Mouse (Mus musculus) embryonic facial prominence, embryonic 15.5 days (tissue): Measurements from ENCODE around the gene Dock4. TPM values are rescaled to one million over a fixed set of nuclear protein-coding genes. Genes with fewer than 3 reads are reported as not detected.
A peak's percentile ranks its signal among the peaks of the same experiment; 100 is the strongest.

Experiments used
- ATAC-seq: fragments of 200-750 bp; cut with Nextera tagmentation; 2 replicates; pipeline ENCODE4 v1.8.0; 2017; ENCODE audit warnings: low read depth, moderate TSS enrichment; ENCODE audit not compliant: insufficient number of reproducible peaks, low FRiP score, low TSS enrichment
- H3K27ac ChIP-seq: fragments of 300-500 bp; sonication (generic); replicated peaks from 2 replicates; pipeline ENCODE4 v1.5.1; 2015; ENCODE audit warnings: mild to moderate bottlenecking, inconsistent platforms
- H3K27me3 ChIP-seq: fragments of 300-500 bp; sonication (generic); 2 replicates; pipeline ENCODE4 v1.6.1; 2015; ENCODE audit warnings: inconsistent platforms
- H3K36me3 ChIP-seq: fragments of 300-500 bp; sonication (generic); 2 replicates; pipeline ENCODE4 v1.6.1; 2015; ENCODE audit warnings: mild to moderate bottlenecking, inconsistent platforms
- H3K4me1 ChIP-seq: fragments of 300-500 bp; sonication (generic); 2 replicates; pipeline ENCODE4 v1.6.1; 2015; ENCODE audit warnings: inconsistent platforms
- H3K4me2 ChIP-seq: fragments of 300-500 bp; sonication (generic); replicated peaks from 2 replicates; pipeline ENCODE4 v1.6.1; 2015; ENCODE audit warnings: mild to moderate bottlenecking, inconsistent platforms
- H3K4me3 ChIP-seq: fragments of 300-500 bp; sonication (generic); replicated peaks from 2 replicates; pipeline ENCODE4 v1.5.1; 2015; ENCODE audit warnings: mild to moderate bottlenecking, inconsistent platforms
- H3K9ac ChIP-seq: fragments of 300-500 bp; sonication (generic); 2 replicates; pipeline ENCODE4 v1.6.1; 2015; ENCODE audit warnings: inconsistent platforms
- H3K9me3 ChIP-seq: fragments of 300-500 bp; sonication (generic); replicated peaks from 2 replicates; pipeline ENCODE4 v1.6.1; 2016; ENCODE audit warnings: inconsistent platforms
- WGBS: fragments of 180-500 bp; shearing (Covaris S2); methylation state at CpG from one replicate; pipeline ENCODE4 v1.1.7; 2015; 5-methylcytosine and 5-hydroxymethylcytosine counted together
- polyA plus RNA-seq: library from polyadenylated mRNA; unstranded; fragments of >200 nt; fragmentation: Nextera tagmentation; extraction: Ambion mirVana; gene quantifications from 2 replicates; pipeline ENCODE4 v1.2.1, GENCODE M21; 2015

The Dock4 gene
- polyA plus RNA-seq, 1 experiment from 2014 or later = 12.9 TPM

GRCm38 (mm10) chr12:40434101-40434500 lies 11.7 kb upstream of the Dock4 start:
- Histone ChIP-seq H3K9me3 (no peaks in the 10 kb centered on the region), H3K4me3 (no peak overlapping the region), H3K27me3 (no peaks in the 10 kb centered on the region), H3K36me3 (no peaks in the 10 kb centered on the region), H3K4me1 (peaks cover 15% of the 10 kb centered on the region), H3K27ac (no peak overlapping the region), H3K4me2 (no peak overlapping the region), H3K9ac (no peak overlapping the region)
- 44% methylated on average over 3 of the region's 3 CpGs for WGBS
- no peak for ATAC-seq

DNA sequence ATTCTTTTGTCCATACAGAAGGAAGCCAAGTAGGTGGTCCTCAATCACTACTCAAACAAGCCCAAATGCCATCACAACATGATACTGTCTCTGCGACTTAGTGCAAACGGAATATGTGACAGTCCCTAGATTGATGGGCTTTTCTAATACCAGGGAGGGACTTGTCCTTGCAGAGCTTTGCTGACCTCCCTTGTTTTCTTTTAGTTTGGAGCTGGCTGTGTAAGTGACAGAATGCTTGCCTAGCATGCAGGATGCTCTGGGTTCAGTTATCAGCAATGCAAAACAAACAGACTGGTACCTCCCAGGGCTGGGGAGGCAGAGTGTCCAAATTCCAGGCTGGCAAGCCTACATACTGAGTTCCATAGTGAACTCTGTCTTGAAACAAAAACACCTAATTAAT lies 7.7 kb upstream of the Dock4 start:
- Histone ChIP-seq H3K4me2 (no peak overlapping the region), H3K9me3 (no peaks in the 10 kb centered on the region), H3K4me3 (no peak overlapping the region), H3K4me1 (no peaks in the 10 kb centered on the region), H3K27ac (no peak overlapping the region), H3K27me3 (no peaks in the 10 kb centered on the region), H3K9ac (no peak overlapping the region), H3K36me3 (no peaks in the 10 kb centered on the region)
- ATAC-seq = no peak
- WGBS = 66% methylated on average over 2 of the region's 2 CpGs

- Histone ChIP-seq H3K4me2 (peak overlapping the region; percentile 86), H3K9ac (peak overlapping the region; percentile 45), H3K9me3 (no peaks in the 10 kb centered on the region), H3K27ac (peak overlapping the region; percentile 51; the same call in 1 of the 2 replicates), H3K4me3 (peak overlapping the region; percentile 89), H3K27me3 (no peaks in the 10 kb centered on the region), H3K36me3 (no peaks in the 10 kb centered on the region), H3K4me1 (peaks cover 19% of the 10 kb centered on the region; the same call in 1 of the 2 replicates)
- under 1% methylated on average over 16 of the region's 16 CpGs for WGBS
- ATAC-seq = peak; percentile 0; the same call in 1 of the 2 replicates
Measured at GRCm38 (mm10) chr12:40445206-40445605, 546 bp upstream of the Dock4 start.

DNA sequence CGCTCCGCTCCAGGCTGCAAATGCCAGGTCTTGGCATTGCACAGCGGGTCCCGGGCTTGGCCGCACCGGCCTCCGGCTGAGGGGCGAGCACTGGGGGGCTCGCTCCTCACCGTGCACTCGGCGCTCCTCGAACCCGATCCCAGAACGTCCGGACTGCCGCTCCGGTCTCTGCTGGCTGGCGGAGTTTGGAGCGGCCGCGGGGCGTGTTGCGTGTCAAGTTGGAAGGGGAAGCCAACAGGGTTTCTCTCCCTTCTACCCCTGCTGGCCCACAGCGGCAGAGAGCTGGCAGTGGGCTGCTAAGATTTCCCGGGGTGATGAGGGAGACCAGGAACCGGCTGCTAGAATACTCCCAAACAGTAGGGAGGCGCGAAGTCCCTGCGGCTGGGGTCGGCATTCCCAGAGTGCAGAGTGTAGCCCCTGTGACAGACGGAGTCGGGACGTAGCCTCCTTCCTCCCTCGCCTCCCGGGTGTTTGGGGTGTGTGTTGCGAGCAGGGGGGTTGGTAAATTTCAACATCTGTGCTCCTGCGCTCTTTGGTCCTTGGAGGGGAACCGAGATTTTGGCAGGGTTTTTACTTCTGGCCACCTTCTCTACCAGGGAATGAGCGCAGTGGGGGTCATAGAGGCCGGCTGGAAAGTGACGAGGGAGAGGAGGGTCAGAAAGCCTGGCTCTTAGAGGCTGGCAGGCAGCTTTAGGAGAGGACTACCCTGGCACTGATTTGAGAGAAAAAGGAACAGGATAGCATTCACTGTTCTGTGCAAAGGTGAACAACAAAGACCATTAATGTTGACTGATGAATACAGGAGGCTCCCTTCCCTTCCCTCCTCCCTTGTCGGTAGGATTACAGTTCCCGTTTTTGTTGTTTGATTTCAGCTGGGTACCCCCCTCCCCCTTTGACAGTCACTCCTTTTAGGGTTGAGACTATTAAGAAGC lies 964 bp downstream of the Dock4 start:
- no peaks in the 10 kb centered on the region for H3K9me3 ChIP-seq
- peak; percentile 26 for ATAC-seq
- H3K4me1 ChIP-seq = peaks cover 19% of the 10 kb centered on the region; the same call in 1 of the 2 replicates
- H3K4me3 ChIP-seq = peak overlapping the region; percentile 89
- peak overlapping the region; percentile 76 for H3K4me2 ChIP-seq
- H3K36me3 ChIP-seq = no peaks in the 10 kb centered on the region
- H3K27me3 ChIP-seq = no peaks in the 10 kb centered on the region
- H3K9ac ChIP-seq = peak overlapping the region; percentile 82
- peak overlapping the region; percentile 90 for H3K27ac ChIP-seq
- under 1% methylated on average over 44 of the region's 44 CpGs for WGBS

DNA sequence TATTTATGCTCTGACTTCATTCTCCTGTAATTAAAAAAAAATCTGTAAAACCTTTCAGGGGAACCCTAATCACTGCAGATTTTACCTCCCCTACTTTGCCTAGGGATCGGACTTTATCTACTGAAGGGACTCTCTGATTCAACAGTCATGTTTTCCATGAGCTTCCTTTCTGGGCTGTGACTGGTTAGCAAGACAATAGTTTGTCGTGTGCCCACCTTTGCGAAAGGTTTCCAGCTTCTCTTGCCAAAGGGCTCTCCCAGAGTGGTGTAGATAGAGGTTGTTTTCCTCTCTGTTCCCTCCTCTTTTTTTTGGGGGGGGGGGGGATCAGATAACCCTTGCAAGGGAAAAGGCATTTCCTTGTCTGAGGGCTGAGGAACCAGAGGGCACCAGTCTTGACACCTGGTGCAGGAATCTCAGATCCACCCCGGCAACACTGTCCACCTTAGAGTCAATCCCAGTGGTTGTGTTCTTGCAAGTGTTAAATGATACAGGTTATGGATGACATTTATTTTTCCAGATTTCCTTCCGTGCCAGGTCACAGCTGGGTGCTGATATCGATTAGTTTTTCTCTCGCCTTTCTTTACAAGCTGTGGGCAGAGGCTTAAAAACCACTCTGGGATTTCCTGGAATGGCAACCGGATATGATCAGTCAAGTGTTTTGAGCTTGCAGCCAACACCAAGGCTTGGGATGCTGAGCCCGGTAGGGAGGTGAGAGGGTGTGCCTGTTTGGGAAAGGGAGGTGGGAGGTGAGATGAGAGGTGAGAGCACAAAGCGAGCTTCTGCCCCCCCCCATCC lies 2.0 kb downstream of the Dock4 start:
- peaks cover 19% of the 10 kb centered on the region; the same call in 1 of the 2 replicates for H3K4me1 ChIP-seq
- no peak overlapping the region for H3K9ac ChIP-seq
- H3K27me3 ChIP-seq = no peaks in the 10 kb centered on the region
- no peak overlapping the region for H3K27ac ChIP-seq
- peak overlapping the region; percentile 89 for H3K4me3 ChIP-seq
- peak overlapping the region; percentile 76 for H3K4me2 ChIP-seq
- no peaks in the 10 kb centered on the region for H3K9me3 ChIP-seq
- no peaks in the 10 kb centered on the region for H3K36me3 ChIP-seq
- ATAC-seq = no peak
- 22% methylated on average over 10 of the region's 10 CpGs for WGBS

- Histone ChIP-seq H3K9me3 (no peaks in the 10 kb centered on the region), H3K36me3 (no peaks in the 10 kb centered on the region), H3K27me3 (no peaks in the 10 kb centered on the region), H3K4me2 (no peak overlapping the region), H3K4me3 (no peak overlapping the region), H3K27ac (no peak overlapping the region), H3K9ac (no peak overlapping the region), H3K4me1 (peaks cover 19% of the 10 kb centered on the region; the same call in 1 of the 2 replicates)
- no peak for ATAC-seq
- WGBS = 54% methylated on average over 9 of the region's 9 CpGs
Measured at GRCm38 (mm10) chr12:40449119-40449795, 3.5 kb downstream of the Dock4 start.

DNA sequence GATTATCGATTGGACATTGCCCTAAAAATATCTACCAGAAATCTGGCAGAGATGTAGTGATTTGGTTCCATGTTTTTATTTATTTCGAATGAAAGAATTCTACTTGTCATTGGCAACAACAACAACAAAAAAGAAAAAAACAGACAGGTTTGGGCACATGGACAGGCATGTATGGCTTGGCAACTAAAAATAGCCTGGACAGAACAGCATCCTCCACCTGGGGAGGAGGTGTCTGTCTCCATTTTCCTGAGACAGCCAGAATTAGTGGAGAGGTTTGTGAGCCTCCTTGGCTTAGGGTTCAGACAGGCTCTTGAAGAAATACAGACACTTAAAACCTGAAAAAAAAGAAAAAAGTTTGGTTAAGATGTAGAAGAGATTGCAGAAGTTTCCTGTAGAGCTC lies 10.8 kb downstream of the Dock4 start:
- H3K27me3 ChIP-seq = no peaks in the 10 kb centered on the region
- no peak overlapping the region for H3K4me2 ChIP-seq
- H3K9ac ChIP-seq = no peak overlapping the region
- no peak overlapping the region for H3K4me3 ChIP-seq
- WGBS = 87% methylated on average over 2 of the region's 2 CpGs
- H3K4me1 ChIP-seq = 0 out of 2 replicates have a peak, but pooled peaks cover 7% of the 10 kb centered on the region
- no peaks in the 10 kb centered on the region for H3K9me3 ChIP-seq
- no peaks in the 10 kb centered on the region for H3K36me3 ChIP-seq
- H3K27ac ChIP-seq = no peak overlapping the region
- ATAC-seq = no peak

- Histone ChIP-seq H3K27me3 (no peaks in the 10 kb centered on the region), H3K27ac (no peak overlapping the region), H3K9ac (no peak overlapping the region), H3K4me3 (no peak overlapping the region), H3K4me1 (0 out of 2 replicates have a peak, but pooled peaks cover 7% of the 10 kb centered on the region), H3K4me2 (no peak overlapping the region), H3K36me3 (no peaks in the 10 kb centered on the region), H3K9me3 (no peaks in the 10 kb centered on the region)
- no peak for ATAC-seq
- WGBS = 68% methylated on average over 3 of the region's 3 CpGs
Measured at GRCm38 (mm10) chr12:40458977-40459376, 13.2 kb downstream of the Dock4 start.

DNA sequence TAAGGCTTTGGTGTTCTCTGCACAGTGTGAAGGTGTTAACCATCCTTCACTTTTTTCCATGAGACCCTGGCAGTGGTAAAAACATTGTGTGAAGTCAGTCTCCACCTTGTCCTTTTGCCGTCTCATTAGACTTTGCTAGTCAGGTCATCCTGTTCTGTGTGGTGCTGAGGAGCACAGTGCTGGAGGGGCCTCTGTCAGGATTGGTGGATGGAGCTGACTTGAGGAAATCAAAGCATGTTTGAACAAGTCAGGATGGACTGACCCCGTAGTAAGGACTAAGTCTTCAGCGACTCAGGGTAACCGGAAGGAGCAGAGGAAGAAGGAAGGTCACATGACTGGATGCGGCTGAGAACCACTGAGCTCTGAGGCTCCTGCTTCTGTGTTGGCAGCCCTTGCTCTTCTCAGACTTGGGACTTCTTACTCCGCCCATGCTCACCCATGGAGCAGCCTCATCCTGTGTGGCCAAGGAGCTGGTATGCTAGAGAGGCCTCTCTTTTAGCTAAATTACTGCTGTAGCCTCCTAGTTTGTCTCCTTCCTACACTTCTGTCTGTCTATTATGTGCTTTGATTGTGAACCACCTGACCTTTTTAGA lies 14.0 kb downstream of the Dock4 start:
- no peak for ATAC-seq

DNA sequence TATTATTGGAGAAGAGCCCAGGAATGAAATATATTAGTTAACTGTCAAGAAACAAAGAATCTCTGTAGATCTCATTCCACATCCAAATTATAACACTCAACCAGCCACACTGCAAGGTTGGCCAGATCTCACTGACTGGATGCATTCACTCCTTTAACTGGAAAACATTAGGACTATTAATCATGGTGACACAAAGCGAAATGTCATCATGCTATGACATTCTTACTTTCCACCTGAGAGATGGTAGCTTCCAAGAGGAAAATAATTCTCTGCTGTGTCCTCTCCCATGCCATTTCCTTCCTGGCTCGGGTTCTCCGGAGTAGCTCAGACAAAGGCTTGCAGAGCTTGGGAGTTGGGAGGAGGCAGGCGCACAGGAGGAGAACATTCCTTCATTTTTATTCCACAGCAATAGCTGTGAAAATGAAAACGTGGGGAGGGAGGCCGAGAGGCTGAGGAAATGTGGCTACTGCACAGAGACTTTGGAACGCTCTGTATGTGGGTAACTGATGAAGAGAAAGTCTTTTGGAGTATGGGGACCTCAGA lies 17.0 kb downstream of the Dock4 start:
- no peak overlapping the region for H3K27ac ChIP-seq
- ATAC-seq = no peak
- no peaks in the 10 kb centered on the region for H3K9me3 ChIP-seq
- WGBS = 56% methylated on average over 7 of the region's 7 CpGs
- H3K9ac ChIP-seq = no peak overlapping the region
- no peaks in the 10 kb centered on the region for H3K36me3 ChIP-seq
- H3K4me2 ChIP-seq = no peak overlapping the region
- H3K4me3 ChIP-seq = no peak overlapping the region
- H3K4me1 ChIP-seq = peaks cover 13% of the 10 kb centered on the region; the same call in 1 of the 2 replicates
- H3K27me3 ChIP-seq = no peaks in the 10 kb centered on the region

More for the DNA sequence above, 14.0 kb downstream of the Dock4 start:
- Histone ChIP-seq H3K4me2 (no peak overlapping the region), H3K4me3 (no peak overlapping the region), H3K27ac (no peak overlapping the region), H3K4me1 (peaks cover 13% of the 10 kb centered on the region; the same call in 1 of the 2 replicates), H3K9ac (no peak overlapping the region), H3K36me3 (no peaks in the 10 kb centered on the region), H3K27me3 (no peaks in the 10 kb centered on the region), H3K9me3 (no peaks in the 10 kb centered on the region)
- WGBS = 59% methylated on average over 6 of the region's 6 CpGs
